Mouse (Mus musculus): ENCODE results near the gene Tnrc6c. TPM values are rescaled to one million over a fixed set of nuclear protein-coding genes. Genes with fewer than 3 reads are reported as not detected.

Gene Tnrc6c
- polyA plus RNA-seq, 1 experiment from 2014 or later = 12.6 TPM

DNA sequence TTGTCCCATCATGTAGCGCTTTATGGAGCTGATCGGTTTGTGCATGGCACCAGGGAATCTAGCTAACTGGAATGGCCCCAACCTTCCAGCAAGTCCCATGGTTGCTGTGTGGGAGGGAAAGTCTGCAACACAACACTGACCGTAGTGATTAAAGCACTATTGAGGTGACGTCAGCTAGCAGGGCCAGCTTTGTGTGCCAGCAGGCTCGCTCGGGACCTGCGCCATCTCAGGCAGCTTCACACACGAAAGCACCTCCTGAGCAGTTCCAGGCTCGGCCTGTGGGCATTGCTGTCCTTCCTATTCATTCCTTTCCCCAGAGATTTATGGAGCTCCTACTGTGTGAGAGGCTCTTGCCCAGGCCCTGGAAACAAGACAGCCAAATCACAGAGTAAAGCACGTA, 10.8 kb upstream of the Tnrc6c start:
- H3K27ac ChIP-seq (ENCODE audit: low read depth) = no peak overlapping the region
- no peaks in the 10 kb centered on the region for H3K4me1 ChIP-seq (replicated peaks; ENCODE audit: control insufficient read depth, insufficient read depth, low read length)
- H3K36me3 ChIP-seq (ENCODE audit: control insufficient read depth, insufficient read depth, low read length) = no peaks in the 10 kb centered on the region
- DNase-seq (ENCODE audit: low spot score) (no peak), ATAC-seq (replicated peaks; ENCODE audit: low FRiP score, low TSS enrichment, low read depth) (no peak)
- no peaks in the 10 kb centered on the region for H3K27me3 ChIP-seq (replicated peaks; ENCODE audit: control insufficient read depth, insufficient read depth, low read length)
- no peak overlapping the region for H3K4me3 ChIP-seq (ENCODE audit: low read depth, low read length)
- no peak overlapping the region for H3K9ac ChIP-seq (ENCODE audit: low read length)
- no peaks in the 10 kb centered on the region for H3K9me3 ChIP-seq (ENCODE audit: control insufficient read depth, low read length)
- 60% methylated on average over 10 of the region's 10 CpGs for WGBS
- no peak overlapping the region for H3K4me2 ChIP-seq (ENCODE audit: low read length)

- H3K9me3 ChIP-seq (ENCODE audit: control insufficient read depth, low read length) = no peaks in the 10 kb centered on the region
- no peaks in the 10 kb centered on the region for H3K27me3 ChIP-seq (replicated peaks; ENCODE audit: control insufficient read depth, insufficient read depth, low read length)
- no peak overlapping the region for H3K27ac ChIP-seq (ENCODE audit: low read depth)
- no peak for ATAC-seq (replicated peaks; ENCODE audit: low FRiP score, low TSS enrichment, low read depth)
- H3K9ac ChIP-seq (ENCODE audit: low read length) = no peak overlapping the region
- no peak overlapping the region for H3K4me2 ChIP-seq (ENCODE audit: low read length)
- H3K4me1 ChIP-seq (replicated peaks; ENCODE audit: control insufficient read depth, insufficient read depth, low read length) = no peaks in the 10 kb centered on the region
- no peaks in the 10 kb centered on the region for H3K36me3 ChIP-seq (ENCODE audit: control insufficient read depth, insufficient read depth, low read length)
- no peak overlapping the region for H3K4me3 ChIP-seq (ENCODE audit: low read depth, low read length)
- no peak for DNase-seq (ENCODE audit: low spot score)
- 83% methylated on average over 4 of the region's 4 CpGs for WGBS
These were observed 7.3 kb upstream of the Tnrc6c start for GRCm38 (mm10) chr11:117646786-117647185.

DNA sequence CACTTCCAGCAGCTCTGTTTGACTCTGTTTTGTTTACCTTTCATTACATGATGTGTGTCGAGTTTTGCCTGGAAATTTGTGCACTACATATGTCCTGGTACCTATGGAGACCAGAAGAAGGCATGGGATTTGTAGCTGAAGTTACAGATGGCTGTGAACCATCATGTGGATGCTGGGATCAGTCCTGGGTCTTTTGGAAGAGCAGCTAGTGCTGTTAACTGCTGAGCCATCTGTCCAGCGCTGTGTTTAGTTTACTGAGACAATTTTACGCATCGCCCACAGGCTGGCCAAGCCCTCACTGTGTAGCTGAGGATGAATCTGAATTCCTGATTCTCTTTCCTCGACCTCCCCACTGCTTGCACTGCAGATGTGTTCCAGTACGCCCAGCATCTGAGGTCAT, 6.1 kb upstream of the Tnrc6c start:
- DNase-seq (ENCODE audit: low spot score) = no peak
- Histone ChIP-seq H3K4me2 (ENCODE audit: low read length) (no peak overlapping the region), H3K27ac (ENCODE audit: low read depth) (no peak overlapping the region), H3K36me3 (ENCODE audit: control insufficient read depth, insufficient read depth, low read length) (no peaks in the 10 kb centered on the region), H3K9me3 (ENCODE audit: control insufficient read depth, low read length) (no peaks in the 10 kb centered on the region), H3K27me3 (replicated peaks; ENCODE audit: control insufficient read depth, insufficient read depth, low read length) (no peaks in the 10 kb centered on the region), H3K4me3 (ENCODE audit: low read depth, low read length) (no peak overlapping the region), H3K4me1 (replicated peaks; ENCODE audit: control insufficient read depth, insufficient read depth, low read length) (0 out of 2 replicates have a peak, but pooled peaks cover 1% of the 10 kb centered on the region), H3K9ac (ENCODE audit: low read length) (no peak overlapping the region)
- ATAC-seq (replicated peaks; ENCODE audit: low FRiP score, low TSS enrichment, low read depth) = no peak
- WGBS = 50% methylated on average over 6 of the region's 6 CpGs

- ATAC-seq (replicated peaks; ENCODE audit: low FRiP score, low TSS enrichment, low read depth) = no peak
- peaks cover 10% of the 10 kb centered on the region; the same call in 1 of the 2 replicates for H3K4me1 ChIP-seq (replicated peaks; ENCODE audit: control insufficient read depth, insufficient read depth, low read length)
- no peaks in the 10 kb centered on the region for H3K27me3 ChIP-seq (replicated peaks; ENCODE audit: control insufficient read depth, insufficient read depth, low read length)
- H3K9me3 ChIP-seq (ENCODE audit: control insufficient read depth, low read length) = no peaks in the 10 kb centered on the region
- no peak overlapping the region for H3K4me3 ChIP-seq (ENCODE audit: low read depth, low read length)
- H3K36me3 ChIP-seq (ENCODE audit: control insufficient read depth, insufficient read depth, low read length) = no peaks in the 10 kb centered on the region
- no peak for DNase-seq (ENCODE audit: low spot score)
- H3K4me2 ChIP-seq (ENCODE audit: low read length) = no peak overlapping the region
- no peak overlapping the region for H3K9ac ChIP-seq (ENCODE audit: low read length)
- no peak overlapping the region for H3K27ac ChIP-seq (ENCODE audit: low read depth)
- WGBS = 62% methylated on average over 13 of the region's 13 CpGs
These were observed 3.1 kb upstream of the Tnrc6c start for GRCm38 (mm10) chr11:117650721-117651644.

GRCm38 (mm10) chr11:117652907-117653306, 1.2 kb upstream of the Tnrc6c start:
- H3K36me3 ChIP-seq (ENCODE audit: control insufficient read depth, insufficient read depth, low read length) = no peaks in the 10 kb centered on the region
- 68% methylated on average over 3 of the region's 3 CpGs for WGBS
- no peaks in the 10 kb centered on the region for H3K9me3 ChIP-seq (ENCODE audit: control insufficient read depth, low read length)
- H3K4me1 ChIP-seq (replicated peaks; ENCODE audit: control insufficient read depth, insufficient read depth, low read length) = peaks cover 25% of the 10 kb centered on the region; the same call in 1 of the 2 replicates
- H3K27ac ChIP-seq (ENCODE audit: low read depth) = no peak overlapping the region
- peak overlapping the region; percentile 78 for H3K4me2 ChIP-seq (ENCODE audit: low read length)
- no peak overlapping the region for H3K9ac ChIP-seq (ENCODE audit: low read length)
- no peak overlapping the region for H3K4me3 ChIP-seq (ENCODE audit: low read depth, low read length)
- ATAC-seq (replicated peaks; ENCODE audit: low FRiP score, low TSS enrichment, low read depth) = no peak
- DNase-seq (ENCODE audit: low spot score) = no peak
- H3K27me3 ChIP-seq (replicated peaks; ENCODE audit: control insufficient read depth, insufficient read depth, low read length) = no peaks in the 10 kb centered on the region

- under 1% methylated on average over 47 of the region's 71 CpGs for WGBS
- Histone ChIP-seq H3K27ac (ENCODE audit: low read depth) (peak overlapping the region; percentile 96), H3K4me1 (replicated peaks; ENCODE audit: control insufficient read depth, insufficient read depth, low read length) (peaks cover 37% of the 10 kb centered on the region), H3K4me3 (ENCODE audit: low read depth, low read length) (peak overlapping the region; percentile 68), H3K9me3 (ENCODE audit: control insufficient read depth, low read length) (no peaks in the 10 kb centered on the region), H3K36me3 (ENCODE audit: control insufficient read depth, insufficient read depth, low read length) (no peaks in the 10 kb centered on the region), H3K4me2 (ENCODE audit: low read length) (peak overlapping the region; percentile 78), H3K9ac (ENCODE audit: low read length) (peak overlapping the region; percentile 94), H3K27me3 (replicated peaks; ENCODE audit: control insufficient read depth, insufficient read depth, low read length) (no peaks in the 10 kb centered on the region)
- DNase-seq (ENCODE audit: low spot score) = peak; percentile 96
- ATAC-seq (replicated peaks; ENCODE audit: low FRiP score, low TSS enrichment, low read depth) = peak; percentile 94
These were observed 363 bp downstream of the Tnrc6c start for GRCm38 (mm10) chr11:117654380-117654924.

DNA sequence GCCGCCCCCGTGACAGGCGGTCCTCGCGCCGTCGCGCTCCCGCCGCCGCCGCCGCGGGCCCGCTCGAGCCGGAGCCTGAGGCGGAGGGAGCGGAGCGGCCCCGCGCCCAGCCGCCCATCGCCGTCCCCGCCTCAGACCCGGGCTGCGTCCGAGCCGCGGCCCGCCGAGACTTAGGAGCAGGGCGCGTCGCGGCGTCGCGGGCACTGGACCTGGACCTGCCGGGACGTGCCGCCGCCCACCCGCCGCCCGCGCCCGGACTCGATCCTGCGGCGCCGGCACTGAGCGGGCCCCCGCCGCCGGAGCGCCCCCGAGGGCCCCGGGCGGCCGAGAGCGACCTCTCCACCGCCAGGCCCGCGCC, 824 bp downstream of the Tnrc6c start:
- no peaks in the 10 kb centered on the region for H3K36me3 ChIP-seq (ENCODE audit: control insufficient read depth, insufficient read depth, low read length)
- H3K27ac ChIP-seq (ENCODE audit: low read depth) = peak overlapping the region; percentile 91
- no peaks in the 10 kb centered on the region for H3K27me3 ChIP-seq (replicated peaks; ENCODE audit: control insufficient read depth, insufficient read depth, low read length)
- peak overlapping the region; percentile 94 for H3K9ac ChIP-seq (ENCODE audit: low read length)
- H3K4me1 ChIP-seq (replicated peaks; ENCODE audit: control insufficient read depth, insufficient read depth, low read length) = peaks cover 37% of the 10 kb centered on the region
- peak overlapping the region; percentile 68 for H3K4me3 ChIP-seq (ENCODE audit: low read depth, low read length)
- 0% methylated on average over 59 of the region's 66 CpGs for WGBS
- H3K9me3 ChIP-seq (ENCODE audit: control insufficient read depth, low read length) = no peaks in the 10 kb centered on the region
- H3K4me2 ChIP-seq (ENCODE audit: low read length) = peak overlapping the region; percentile 74
- ATAC-seq (replicated peaks; ENCODE audit: low FRiP score, low TSS enrichment, low read depth) = peak; percentile 59
- DNase-seq (ENCODE audit: low spot score) = no peak

GRCm38 (mm10) chr11:117655292-117656076, 1.4 kb downstream of the Tnrc6c start:
- peak overlapping the region; percentile 94 for H3K9ac ChIP-seq (ENCODE audit: low read length)
- under 1% methylated on average over 68 of the region's 80 CpGs for WGBS
- H3K4me3 ChIP-seq (ENCODE audit: low read depth, low read length) = peak overlapping the region; percentile 68
- H3K27me3 ChIP-seq (replicated peaks; ENCODE audit: control insufficient read depth, insufficient read depth, low read length) = no peaks in the 10 kb centered on the region
- no peaks in the 10 kb centered on the region for H3K9me3 ChIP-seq (ENCODE audit: control insufficient read depth, low read length)
- H3K4me2 ChIP-seq (ENCODE audit: low read length) = peak overlapping the region; percentile 74
- peak overlapping the region; percentile 91 for H3K27ac ChIP-seq (ENCODE audit: low read depth)
- DNase-seq (ENCODE audit: low spot score) (peak; percentile 81), ATAC-seq (replicated peaks; ENCODE audit: low FRiP score, low TSS enrichment, low read depth) (no peak)
- peaks cover 37% of the 10 kb centered on the region for H3K4me1 ChIP-seq (replicated peaks; ENCODE audit: control insufficient read depth, insufficient read depth, low read length)
- no peaks in the 10 kb centered on the region for H3K36me3 ChIP-seq (ENCODE audit: control insufficient read depth, insufficient read depth, low read length)

Measured in intestine, embryonic 14.5 days (tissue).